Mouse (Mus musculus): ENCODE measurements around the gene Cyth3.

The Cyth3 gene

GRCm38 (mm10) chr5:143659021-143659523 lies 36.8 kb downstream of the Cyth3 start:
- in situ Hi-C loops (cut with MboI, MseI) = no loop called here

- in situ Hi-C loops (cut with MboI, MseI) = loop anchor here in 1 of 2 experiments (10.0 kb wide), 1 partner anchor 1522 kb away; no protein-coding TSS in a partner anchor
Measured at GRCm38 (mm10) chr5:143663074-143663687, 40.9 kb downstream of the Cyth3 start.

- in situ Hi-C loops (cut with MboI, MseI) = loop anchor here in 1 of 2 experiments (10.0 kb wide), 1 partner anchor 1519 kb away; no protein-coding TSS in a partner anchor
Measured at GRCm38 (mm10) chr5:143665561-143665960, 43.3 kb downstream of the Cyth3 start.

GRCm38 (mm10) chr5:143666015-143666414 lies 43.8 kb downstream of the Cyth3 start:
- in situ Hi-C loops (cut with MboI, MseI) = loop anchor here in 1 of 2 experiments (10.0 kb wide), 1 partner anchor 1519 kb away; no protein-coding TSS in a partner anchor

GRCm38 (mm10) chr5:143668884-143669283 lies 46.6 kb downstream of the Cyth3 start:
- in situ Hi-C loops (cut with MboI, MseI) = loop anchor here in 1 of 2 experiments (10.0 kb wide), 1 partner anchor 1516 kb away; no protein-coding TSS in a partner anchor

- in situ Hi-C loops (cut with MboI, MseI) = loop anchor here in 1 of 2 experiments (10.0 kb wide), 1 partner anchor 1515 kb away; no protein-coding TSS in a partner anchor
Measured at GRCm38 (mm10) chr5:143669393-143669792, 47.1 kb downstream of the Cyth3 start.

- in situ Hi-C loops (cut with MboI, MseI) = loop anchor here in 1 of 2 experiments (10.0 kb wide), 1 partner anchor 1515 kb away; no protein-coding TSS in a partner anchor
Measured at GRCm38 (mm10) chr5:143669839-143670238, 47.6 kb downstream of the Cyth3 start.

- in situ Hi-C loops (cut with MboI, MseI) = no loop called here
Measured at GRCm38 (mm10) chr5:143670740-143671415, 48.6 kb downstream of the Cyth3 start.

- in situ Hi-C loops (cut with MboI, MseI) = no loop called here
Measured at GRCm38 (mm10) chr5:143674576-143674975, 52.3 kb downstream of the Cyth3 start.

GRCm38 (mm10) chr5:143676218-143676985 lies 54.2 kb downstream of the Cyth3 start:
- in situ Hi-C loops (cut with MboI, MseI) = no loop called here

GRCm38 (mm10) chr5:143677363-143677762 lies 55.1 kb downstream of the Cyth3 start:
- in situ Hi-C loops (cut with MboI, MseI) = no loop called here

- in situ Hi-C loops (cut with MboI, MseI) = no loop called here
Measured at GRCm38 (mm10) chr5:143678634-143679271, 56.5 kb downstream of the Cyth3 start.

GRCm38 (mm10) chr5:143679654-143680053 lies 57.4 kb downstream of the Cyth3 start:
- in situ Hi-C loops (cut with MboI, MseI) = no loop called here

GRCm38 (mm10) chr5:143683696-143684095 lies 61.4 kb downstream of the Cyth3 start:
- in situ Hi-C loops (cut with MboI, MseI) = no loop called here

GRCm38 (mm10) chr5:143684911-143685390 lies 62.7 kb downstream of the Cyth3 start:
- in situ Hi-C loops (cut with MboI, MseI) = no loop called here

GRCm38 (mm10) chr5:143686456-143686855 lies 64.2 kb downstream of the Cyth3 start:
- in situ Hi-C loops (cut with MboI, MseI) = no loop called here

GRCm38 (mm10) chr5:143687589-143687988 lies 65.3 kb downstream of the Cyth3 start:
- in situ Hi-C loops (cut with MboI, MseI) = no loop called here

GRCm38 (mm10) chr5:143690392-143690791 lies 68.1 kb downstream of the Cyth3 start:
- in situ Hi-C loops (cut with MboI, MseI) = loop anchor here in 1 of 2 experiments (5.0 kb wide), 1 partner anchor 108 kb away; no protein-coding TSS in a partner anchor

- in situ Hi-C loops (cut with MboI, MseI) = loop anchor here in 1 of 2 experiments (5.0 kb wide), 1 partner anchor 109 kb away; no protein-coding TSS in a partner anchor
Measured at GRCm38 (mm10) chr5:143690926-143691325, 68.7 kb downstream of the Cyth3 start.

- in situ Hi-C loops (cut with MboI, MseI) = no loop called here
Measured at GRCm38 (mm10) chr5:143696323-143696722, 74.1 kb downstream of the Cyth3 start.

- in situ Hi-C loops (cut with MboI, MseI) = no loop called here
Measured at GRCm38 (mm10) chr5:143698454-143698853, 76.2 kb downstream of the Cyth3 start.

All from T-helper 17 cell (primary cell).